ENCODE assay signal across 8 mouse cellular contexts in genomic region chrX:158923081-158923561, GRCm38 (mm10).
DNase-seq lines count a peak whose midpoint lies in the region; ATAC-seq lines count a peak whose summit lies in the region.

No protein-coding gene starts in this region.

- no peak overlapping the region for H3K27ac ChIP-seq in kidney, embryonic 16.5 days (ENCODE audit: low read length)
- peak overlapping the region; percentile 48; the same call in 1 of the 2 replicates for H3K27ac ChIP-seq in hindbrain, embryonic 12.5 days

- WGBS in kidney, embryonic 16.5 days, result 28% methylated on average over 14 of the region's 14 CpGs
- WGBS in hindbrain, embryonic 12.5 days, result 23% methylated on average over 14 of the region's 14 CpGs

- H3K36me3 ChIP-seq in kidney, embryonic 16.5 days (ENCODE audit: insufficient read depth, low read length), result no peaks in the 10 kb centered on the region
- no peaks in the 10 kb centered on the region for H3K36me3 ChIP-seq in hindbrain, embryonic 12.5 days

- H3K4me2 ChIP-seq in kidney, embryonic 16.5 days (replicated peaks; ENCODE audit: low read depth, low read length), result peak overlapping the region; percentile 48
- peak overlapping the region; percentile 48 for H3K4me2 ChIP-seq in hindbrain, embryonic 12.5 days (replicated peaks)

- no peak overlapping the region for H3K9ac ChIP-seq in kidney, embryonic 16.5 days (replicated peaks; ENCODE audit: low read length)
- no peak overlapping the region for H3K9ac ChIP-seq in hindbrain, embryonic 12.5 days

- H3K4me3 ChIP-seq in kidney, embryonic 16.5 days (ENCODE audit: low read length), result peak overlapping the region; percentile 21
- H3K4me3 ChIP-seq in hindbrain, embryonic 12.5 days, result peak overlapping the region; percentile 13

- H3K27me3 ChIP-seq in kidney, embryonic 16.5 days (ENCODE audit: insufficient read depth, low read length), result peaks cover 25% of the 10 kb centered on the region; the same call in 1 of the 2 replicates
- H3K27me3 ChIP-seq in hindbrain, embryonic 12.5 days, result no peaks in the 10 kb centered on the region

- DNase-seq in kidney, postnatal 25 days, result no peak
- DNase-seq in embryo, embryonic 11 days, result peak; percentile 39
- peak; percentile 17 for DNase-seq in left cerebral cortex, postnatal 4 days
- peak; percentile 65 to 70 for DNase-seq in right cerebral cortex, adult 2 months (ENCODE audit: low spot score in 2 of 2)
- DNase-seq in lung, postnatal 10 days, result no peak
- no peak for DNase-seq in urinary bladder, postnatal 25 days (ENCODE audit: low spot score)

- ATAC-seq in kidney, embryonic 16.5 days (ENCODE audit: low FRiP score, low TSS enrichment), result peak; percentile 70
- peak; percentile 66 for ATAC-seq in hindbrain, embryonic 12.5 days (ENCODE audit: low FRiP score)

- no peaks in the 10 kb centered on the region for H3K9me3 ChIP-seq in kidney, embryonic 16.5 days (ENCODE audit: low read length)
- no peaks in the 10 kb centered on the region for H3K9me3 ChIP-seq in hindbrain, embryonic 12.5 days (replicated peaks)

- intact Hi-C loops in left cerebral cortex, postnatal 4 days (cut with DNase I), result loop anchor here (5.0 to 10.0 kb wide), 6 partner anchors 308 to 1458 kb away; partner anchors contain the start of gene Cnksr2

- H3K4me1 ChIP-seq in kidney, embryonic 16.5 days (ENCODE audit: insufficient read depth, low read length), result no peaks in the 10 kb centered on the region
- no peaks in the 10 kb centered on the region for H3K4me1 ChIP-seq in hindbrain, embryonic 12.5 days

Comparison
In these comparisons a context has a peak if more than half of its experiments do, and no peak if none do; other contexts are left out.
1. DNase-seq: peak in embryo, embryonic 11 days (single experiment), left cerebral cortex, postnatal 4 days (single experiment) and right cerebral cortex, adult 2 months (2 of 2); none in kidney, postnatal 25 days (0 of 2), lung, postnatal 10 days (single experiment) and urinary bladder, postnatal 25 days (single experiment).